Mouse (Mus musculus) forebrain, embryonic 14.5 days (tissue): ENCODE measurements around the gene Gm10842. TPM values are rescaled to one million over a fixed set of nuclear protein-coding genes. Genes with fewer than 3 reads are reported as not detected.

Experiments used
- ATAC-seq: fragments of 200-750 bp; cut with Nextera tagmentation; 2 replicates; pipeline ENCODE4 v1.8.0; 2017; ENCODE audit warnings: mild to moderate bottlenecking, moderate library complexity
- DNase-seq: peaks from one replicate; pipeline ENCODE4 v3.0.0-alpha.2; 2015; ENCODE audit warnings: low spot score
- H3K27ac ChIP-seq: fragments of 300-500 bp; sonication (generic); 2 replicates; pipeline ENCODE4 v1.5.1; 2014; ENCODE audit warnings: low read depth, mild to moderate bottlenecking, control low read depth, low read length, moderate library complexity
- H3K27me3 ChIP-seq: fragments of 300-500 bp; sonication (generic); replicated peaks from 2 replicates; pipeline ENCODE4 v1.6.1; 2014; ENCODE audit warnings: low read length, control low read depth, mixed read lengths; ENCODE audit not compliant: control insufficient read depth, insufficient read depth
- H3K36me3 ChIP-seq: fragments of 300-500 bp; sonication (generic); 2 replicates; pipeline ENCODE4 v1.6.1; 2014; ENCODE audit warnings: low read length, control low read depth; ENCODE audit not compliant: control insufficient read depth, insufficient read depth
- H3K4me1 ChIP-seq: fragments of 300-500 bp; sonication (generic); 2 replicates; pipeline ENCODE4 v1.6.1; 2014; ENCODE audit warnings: antibody characterized with exemption, low read length, control low read depth; ENCODE audit not compliant: control insufficient read depth, insufficient read depth
- H3K4me2 ChIP-seq: fragments of 300-500 bp; sonication (generic); 2 replicates; pipeline ENCODE4 v1.6.1; 2014; ENCODE audit warnings: mild to moderate bottlenecking, control low read depth, low read length
- H3K4me3 ChIP-seq: fragments of 300-500 bp; sonication (generic); 2 replicates; pipeline ENCODE4 v1.5.1; 2014; ENCODE audit warnings: low read depth, low read length, control low read depth
- H3K9ac ChIP-seq: fragments of 300-500 bp; sonication (generic); 2 replicates; pipeline ENCODE4 v1.6.1; 2014; ENCODE audit warnings: mild to moderate bottlenecking, low read length, control low read depth, moderate library complexity
- H3K9me3 ChIP-seq: fragments of 300-500 bp; sonication (generic); replicated peaks from 2 replicates; pipeline ENCODE4 v1.6.1; 2016; ENCODE audit warnings: low read length, control low read depth, mixed read lengths; ENCODE audit not compliant: control insufficient read depth
- WGBS: fragments of 180-500 bp; shearing (Covaris S2); extraction: QIAGEN DNeasy Blood & Tissue Kit; methylation state at CpG from one replicate; pipeline ENCODE4 v1.1.7; 2014; 5-methylcytosine and 5-hydroxymethylcytosine counted together
- polyA plus RNA-seq: library from polyadenylated mRNA; unstranded; fragments of >200 nt; fragmentation: Nextera tagmentation; extraction: Ambion mirVana; gene quantifications from 2 replicates; pipeline ENCODE4 v1.2.1, GENCODE M21; 2014

Gene Gm10842
- polyA plus RNA-seq, 1 experiment from 2014 or later: not detected

DNA sequence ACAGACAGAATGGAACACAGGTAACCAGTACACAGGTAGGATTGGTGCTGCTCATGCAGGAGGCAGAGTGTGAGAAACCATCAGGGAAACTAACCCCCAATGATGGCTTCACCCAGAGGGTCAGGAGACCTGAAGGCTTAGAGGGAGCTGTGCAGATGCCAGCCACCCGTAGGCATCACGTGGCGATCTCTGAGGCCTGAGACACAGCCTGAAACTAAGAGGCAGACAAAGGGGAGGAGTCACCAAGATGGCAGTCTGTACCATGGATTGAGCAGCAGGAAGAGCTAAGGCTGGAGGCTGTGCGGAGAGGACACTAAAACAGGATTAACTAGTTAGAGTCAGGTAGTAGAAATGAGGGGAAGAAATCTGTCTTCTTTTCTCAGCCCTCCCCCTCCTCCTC is 4.0 kb downstream of the Gm10842 start:
- Histone ChIP-seq H3K4me2 (no peak overlapping the region), H3K9me3 (no peaks in the 10 kb centered on the region), H3K4me3 (no peak overlapping the region), H3K9ac (no peak overlapping the region), H3K27me3 (no peaks in the 10 kb centered on the region), H3K4me1 (peaks cover 3% of the 10 kb centered on the region; the same call in 1 of the 2 replicates), H3K36me3 (no peaks in the 10 kb centered on the region), H3K27ac (no peak overlapping the region)
- DNase-seq (no peak), ATAC-seq (no peak)
- 62% methylated on average over 4 of the region's 4 CpGs for WGBS

DNA sequence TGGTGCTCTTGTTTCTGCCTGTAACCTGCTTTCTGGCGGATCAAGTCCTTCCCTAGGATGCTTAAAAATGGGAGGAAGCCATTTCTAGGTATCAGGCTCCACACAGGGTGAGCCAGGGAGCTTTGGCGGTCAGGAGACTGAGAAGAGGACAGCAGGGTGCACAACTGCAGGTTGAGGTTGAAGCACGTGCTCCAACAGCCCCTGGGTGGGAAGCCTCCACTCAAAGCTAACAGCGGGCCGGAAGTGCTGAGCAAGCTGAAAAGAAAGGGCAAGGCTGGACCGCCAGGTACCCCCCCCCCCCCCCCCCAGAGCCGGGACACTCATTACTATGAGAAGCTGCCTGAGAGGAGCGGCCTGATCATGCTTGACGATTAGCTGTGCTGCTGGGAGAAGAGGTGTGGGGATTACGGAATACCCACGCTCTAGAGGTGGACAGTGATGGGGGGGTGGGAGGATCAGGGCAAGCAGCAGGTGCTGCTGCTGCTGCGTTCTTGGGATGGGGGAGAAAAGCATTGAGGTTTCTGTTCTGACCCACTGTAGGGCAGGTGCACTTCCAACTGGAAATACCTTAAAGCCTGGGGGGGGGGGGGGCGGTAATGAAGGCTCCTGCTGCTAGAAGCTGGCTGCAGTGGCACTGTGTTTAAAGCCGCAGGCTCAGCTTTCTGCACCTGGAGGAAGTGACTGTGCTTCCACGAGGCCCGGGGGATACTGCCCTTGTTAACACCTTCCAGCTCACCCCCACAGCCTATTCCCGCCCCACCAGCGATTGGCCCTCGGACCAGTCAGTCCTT is 4.7 kb downstream of the Gm10842 start:
- no peaks in the 10 kb centered on the region for H3K36me3 ChIP-seq
- H3K4me1 ChIP-seq: peaks cover 3% of the 10 kb centered on the region; the same call in 1 of the 2 replicates
- peak overlapping the region; percentile 0; the same call in 1 of the 2 replicates for H3K9ac ChIP-seq
- 26% methylated on average over 16 of the region's 19 CpGs for WGBS
- H3K4me2 ChIP-seq: peak overlapping the region; percentile 31; the same call in 1 of the 2 replicates
- DNase-seq (no peak), ATAC-seq (no peak)
- no peaks in the 10 kb centered on the region for H3K27me3 ChIP-seq
- no peaks in the 10 kb centered on the region for H3K9me3 ChIP-seq
- no peak overlapping the region for H3K4me3 ChIP-seq
- H3K27ac ChIP-seq: no peak overlapping the region

DNA sequence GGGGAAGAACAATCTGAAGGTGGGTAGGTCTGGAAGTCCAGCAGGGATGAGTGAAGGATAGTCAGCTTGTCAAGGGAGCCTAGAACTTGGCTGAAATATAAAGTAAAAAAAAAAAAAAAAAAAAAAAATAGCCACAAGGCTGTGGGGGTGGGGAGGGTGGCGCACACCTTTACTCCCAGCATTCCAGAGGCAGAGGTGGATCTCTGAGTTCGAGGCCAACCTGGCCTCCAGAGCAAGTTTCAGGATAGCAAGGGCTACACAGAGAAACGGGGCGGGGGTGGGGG is 5.3 kb downstream of the Gm10842 start:
- DNase-seq (no peak), ATAC-seq (no peak)
- Histone ChIP-seq H3K27ac (no peak overlapping the region), H3K4me3 (no peak overlapping the region), H3K9ac (no peak overlapping the region), H3K9me3 (no peaks in the 10 kb centered on the region), H3K4me1 (peaks cover 3% of the 10 kb centered on the region; the same call in 1 of the 2 replicates), H3K4me2 (no peak overlapping the region), H3K27me3 (no peaks in the 10 kb centered on the region), H3K36me3 (no peaks in the 10 kb centered on the region)
- WGBS: no CpG with 5 or more reads among the region's 4 CpGs

DNA sequence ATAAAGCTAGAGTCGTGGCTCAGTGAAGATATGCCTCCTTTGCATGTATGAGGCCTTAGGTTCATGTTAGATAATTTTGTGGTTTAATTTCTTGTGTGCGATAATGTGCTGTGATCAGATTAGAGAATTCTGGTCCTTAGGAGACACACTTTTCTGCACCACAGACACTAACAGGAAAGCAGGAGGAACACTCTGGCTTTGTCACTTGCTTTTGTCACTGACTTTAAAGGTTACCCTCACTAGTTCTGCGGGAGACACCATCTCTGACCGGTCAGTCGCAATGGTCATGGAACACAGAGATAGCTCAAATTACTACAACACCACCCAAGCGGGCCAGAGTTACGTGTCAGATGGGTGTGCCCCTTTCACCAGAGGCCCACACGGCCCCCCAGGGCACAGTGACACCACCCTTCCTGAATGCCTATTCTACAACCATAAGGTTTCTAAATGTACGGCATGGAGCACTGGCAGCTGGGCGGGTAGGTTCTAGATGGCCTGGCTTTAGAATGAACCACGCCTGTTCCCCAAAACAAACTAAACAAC is 5.7 kb downstream of the Gm10842 start:
- Histone ChIP-seq H3K4me2 (no peak overlapping the region), H3K27ac (no peak overlapping the region), H3K36me3 (no peaks in the 10 kb centered on the region), H3K4me1 (peaks cover 3% of the 10 kb centered on the region; the same call in 1 of the 2 replicates), H3K4me3 (no peak overlapping the region), H3K9ac (no peak overlapping the region), H3K9me3 (no peaks in the 10 kb centered on the region), H3K27me3 (no peaks in the 10 kb centered on the region)
- no peak for ATAC-seq
- DNase-seq: no peak
- WGBS: 90% methylated on average over 11 of the region's 11 CpGs

DNA sequence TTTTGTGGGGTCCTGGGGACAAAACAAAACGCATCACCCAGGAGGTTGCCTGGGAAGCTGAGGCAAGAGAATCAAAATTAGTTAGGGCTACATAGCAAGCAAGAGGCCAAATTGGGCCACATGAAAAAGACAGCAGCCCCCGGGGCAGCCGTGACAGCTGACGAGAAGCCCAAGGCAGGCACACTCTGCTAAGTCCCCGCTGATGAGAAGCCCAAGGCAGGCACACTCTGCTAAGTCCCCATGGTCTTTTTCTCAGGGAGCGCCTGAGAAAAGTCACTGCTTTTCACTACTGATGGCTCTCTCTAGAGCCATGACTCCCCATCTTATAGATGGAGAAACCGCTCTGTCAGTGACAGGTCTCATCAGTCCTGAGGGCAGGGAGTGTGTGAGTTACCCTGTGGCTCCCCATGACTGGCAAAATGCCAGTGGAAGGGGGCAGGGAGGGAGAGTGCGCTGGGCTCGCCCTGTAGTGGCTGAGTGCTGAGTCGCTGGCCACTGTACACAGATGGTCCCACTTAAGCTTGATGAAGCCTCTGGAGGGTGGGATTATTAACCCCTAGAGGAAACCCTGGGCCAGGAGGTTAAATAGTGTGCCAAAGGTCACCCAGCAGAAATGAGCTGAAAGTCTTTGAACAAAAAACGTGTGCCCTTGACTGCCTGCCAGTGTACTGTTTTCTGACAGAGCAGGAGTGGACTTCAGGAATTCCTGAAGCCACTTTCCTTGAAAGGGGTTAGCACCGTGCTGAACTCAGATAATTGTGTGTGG is 6.6 kb downstream of the Gm10842 start:
- no peaks in the 10 kb centered on the region for H3K36me3 ChIP-seq
- ATAC-seq: no peak
- no peak overlapping the region for H3K27ac ChIP-seq
- peaks cover 3% of the 10 kb centered on the region; the same call in 1 of the 2 replicates for H3K4me1 ChIP-seq
- no peaks in the 10 kb centered on the region for H3K9me3 ChIP-seq
- peak; percentile 23 for DNase-seq
- no peak overlapping the region for H3K9ac ChIP-seq
- H3K27me3 ChIP-seq: no peaks in the 10 kb centered on the region
- H3K4me3 ChIP-seq: no peak overlapping the region
- 35% methylated on average over 12 of the region's 12 CpGs for WGBS
- H3K4me2 ChIP-seq: no peak overlapping the region

DNA sequence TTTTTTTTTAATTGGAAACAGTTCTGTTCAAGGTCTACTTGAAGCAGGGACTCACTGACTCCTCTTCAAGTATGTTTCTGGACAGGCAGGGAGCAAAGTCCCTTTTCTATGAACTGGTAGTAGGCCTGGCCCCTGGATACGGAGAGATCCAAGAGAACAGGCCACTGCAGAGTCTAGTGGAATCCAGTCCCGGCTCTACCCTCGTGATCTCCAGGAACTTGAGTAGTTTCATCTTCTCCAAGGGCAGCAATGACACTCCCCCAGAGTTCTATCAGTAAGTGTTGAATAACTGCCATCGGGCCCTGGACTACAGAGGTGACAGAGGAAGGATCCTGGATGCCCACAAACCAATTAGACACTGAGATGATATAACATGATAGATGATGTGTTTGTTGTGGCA is 9.2 kb downstream of the Gm10842 start:
- ATAC-seq (no peak), DNase-seq (no peak)
- Histone ChIP-seq H3K4me2 (no peak overlapping the region), H3K4me3 (no peak overlapping the region), H3K27me3 (no peaks in the 10 kb centered on the region), H3K27ac (no peak overlapping the region), H3K4me1 (peaks cover 3% of the 10 kb centered on the region; the same call in 1 of the 2 replicates), H3K36me3 (no peaks in the 10 kb centered on the region), H3K9ac (no peak overlapping the region), H3K9me3 (no peaks in the 10 kb centered on the region)
- 91% methylated on average over 4 of the region's 4 CpGs for WGBS

DNA sequence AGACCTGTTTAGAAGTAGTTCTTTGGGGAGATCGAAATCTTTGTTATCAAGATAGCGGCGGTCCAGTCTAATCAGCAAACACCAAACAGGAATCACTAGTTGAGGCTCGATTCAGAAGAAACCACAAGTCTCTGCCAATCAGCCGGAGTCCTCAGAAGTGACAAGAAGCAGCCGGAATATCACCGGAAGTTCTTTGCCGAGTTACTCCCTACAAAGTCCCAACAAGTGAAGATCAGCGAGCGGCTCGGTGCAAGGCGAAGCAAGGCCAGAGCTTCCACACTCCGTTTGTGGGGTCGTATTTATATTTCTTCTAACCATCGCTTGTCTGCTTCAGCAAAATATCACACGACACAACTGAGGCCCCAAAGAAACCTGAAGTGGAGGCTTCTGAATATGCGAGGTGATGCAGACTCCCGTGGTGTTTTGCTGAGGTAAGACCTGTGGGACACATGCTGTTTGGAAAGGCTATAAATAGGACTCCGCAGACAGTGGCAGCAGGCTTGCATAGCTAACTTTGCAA is 10.1 kb downstream of the Gm10842 start:
- Histone ChIP-seq H3K9ac (no peak overlapping the region), H3K4me1 (peaks cover 3% of the 10 kb centered on the region; the same call in 1 of the 2 replicates), H3K36me3 (no peaks in the 10 kb centered on the region), H3K9me3 (no peaks in the 10 kb centered on the region), H3K4me2 (no peak overlapping the region), H3K27ac (no peak overlapping the region), H3K4me3 (no peak overlapping the region), H3K27me3 (no peaks in the 10 kb centered on the region)
- ATAC-seq (no peak), DNase-seq (no peak)
- 89% methylated on average over 19 of the region's 19 CpGs for WGBS

DNA sequence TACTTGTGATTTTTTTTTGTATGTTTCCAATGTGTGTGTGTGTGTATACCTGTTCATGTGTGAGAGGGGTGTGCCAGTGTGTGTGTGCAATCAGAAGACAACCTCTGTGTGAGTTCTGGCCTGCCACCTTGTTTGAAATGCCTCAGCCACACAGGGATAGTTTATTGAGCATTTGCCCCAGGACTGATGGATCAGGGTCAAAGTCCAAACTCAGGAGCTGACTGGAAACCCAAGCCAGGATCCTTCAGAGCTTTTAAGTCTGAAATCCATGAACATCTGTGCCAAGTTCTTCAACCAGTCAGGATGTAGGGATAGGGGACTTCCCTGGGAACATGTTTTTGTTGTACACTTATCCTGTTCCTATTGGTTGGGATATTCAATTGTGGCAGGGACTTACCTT is 11.4 kb downstream of the Gm10842 start:
- no peak overlapping the region for H3K4me3 ChIP-seq

More for the DNA sequence above, 11.4 kb downstream of the Gm10842 start:
- DNase-seq (no peak), ATAC-seq (no peak)
- H3K36me3 ChIP-seq: no peaks in the 10 kb centered on the region
- peaks cover 3% of the 10 kb centered on the region; the same call in 1 of the 2 replicates for H3K4me1 ChIP-seq
- H3K4me2 ChIP-seq: no peak overlapping the region
- no peak overlapping the region for H3K9ac ChIP-seq
- no peaks in the 10 kb centered on the region for H3K9me3 ChIP-seq
- no peak overlapping the region for H3K27ac ChIP-seq
- no peaks in the 10 kb centered on the region for H3K27me3 ChIP-seq
